Mouse (Mus musculus): Measurements from ENCODE around the gene Tcp1. TPM values are rescaled to one million over a fixed set of nuclear protein-coding genes. Genes with fewer than 3 reads are reported as not detected.

Tcp1 gene
- polyA plus RNA-seq, 1 experiment from 2014 or later, result 558 TPM

DNA sequence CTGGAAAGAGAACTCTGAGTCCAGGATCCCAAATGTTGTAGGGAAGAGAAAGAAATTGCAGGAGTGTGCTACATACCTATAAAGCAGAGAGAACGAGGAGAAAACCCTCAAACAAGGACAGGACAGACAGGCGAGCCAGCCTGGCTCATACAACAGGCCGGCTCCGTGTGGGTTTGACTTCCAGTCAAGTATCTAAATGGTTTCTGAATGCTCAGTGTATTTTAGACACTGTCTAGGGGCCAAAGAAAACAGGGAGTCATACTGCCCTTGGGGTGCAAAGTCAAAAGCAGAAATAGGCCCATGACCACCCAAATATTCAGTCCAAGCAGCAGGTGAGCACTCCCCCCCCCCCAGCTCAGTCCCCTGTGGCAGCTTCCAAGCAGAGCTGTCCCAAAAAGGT, 9.7 kb upstream of the Tcp1 start:
- H3K27ac ChIP-seq (ENCODE audit: low read depth, low read length), result no peak overlapping the region
- H3K9ac ChIP-seq (ENCODE audit: low read depth, low read length), result no peak overlapping the region
- H3K9me3 ChIP-seq (ENCODE audit: control insufficient read depth, low read length), result no peaks in the 10 kb centered on the region
- no peaks in the 10 kb centered on the region for H3K36me3 ChIP-seq (ENCODE audit: control insufficient read depth, insufficient read depth, low read length)
- H3K27me3 ChIP-seq (ENCODE audit: control insufficient read depth, insufficient read depth, low read length), result no peaks in the 10 kb centered on the region
- ATAC-seq (ENCODE audit: low FRiP score), result no peak
- peaks cover 4% of the 10 kb centered on the region; the same call in 1 of the 2 replicates for H3K4me1 ChIP-seq (replicated peaks; ENCODE audit: control insufficient read depth, insufficient read depth, low read length)
- H3K4me3 ChIP-seq (ENCODE audit: low read depth, low read length), result no peak overlapping the region
- no peak overlapping the region for H3K4me2 ChIP-seq (replicated peaks; ENCODE audit: low read depth, low read length)
- no peak for DNase-seq (ENCODE audit: low spot score)
- WGBS, result 80% methylated on average over 4 of the region's 4 CpGs

GRCm38 (mm10) chr17:12906436-12906835, 9.1 kb upstream of the Tcp1 start:
- Histone ChIP-seq H3K9me3 (ENCODE audit: control insufficient read depth, low read length) (no peaks in the 10 kb centered on the region), H3K36me3 (ENCODE audit: control insufficient read depth, insufficient read depth, low read length) (no peaks in the 10 kb centered on the region), H3K27me3 (ENCODE audit: control insufficient read depth, insufficient read depth, low read length) (no peaks in the 10 kb centered on the region), H3K27ac (ENCODE audit: low read depth, low read length) (no peak overlapping the region), H3K4me3 (ENCODE audit: low read depth, low read length) (no peak overlapping the region), H3K9ac (ENCODE audit: low read depth, low read length) (no peak overlapping the region), H3K4me2 (replicated peaks; ENCODE audit: low read depth, low read length) (no peak overlapping the region), H3K4me1 (replicated peaks; ENCODE audit: control insufficient read depth, insufficient read depth, low read length) (peaks cover 4% of the 10 kb centered on the region; the same call in 1 of the 2 replicates)
- ATAC-seq (ENCODE audit: low FRiP score), result no peak
- no peak for DNase-seq (ENCODE audit: low spot score)
- WGBS, result 90% methylated on average over 9 of the region's 9 CpGs

- Histone ChIP-seq H3K9me3 (ENCODE audit: control insufficient read depth, low read length) (no peaks in the 10 kb centered on the region), H3K27me3 (ENCODE audit: control insufficient read depth, insufficient read depth, low read length) (no peaks in the 10 kb centered on the region), H3K27ac (ENCODE audit: low read depth, low read length) (no peak within 1 kb of the TSS), H3K9ac (ENCODE audit: low read depth, low read length) (no peak within 1 kb of the TSS), H3K4me2 (replicated peaks; ENCODE audit: low read depth, low read length) (no peak within 1 kb of the TSS), H3K36me3 (ENCODE audit: control insufficient read depth, insufficient read depth, low read length) (peaks cover 5% of the 10 kb centered on the region), H3K4me3 (ENCODE audit: low read depth, low read length) (no peak within 1 kb of the TSS), H3K4me1 (replicated peaks; ENCODE audit: control insufficient read depth, insufficient read depth, low read length) (no peaks in the 10 kb centered on the region)
- ATAC-seq (ENCODE audit: low FRiP score), result no peak
- DNase-seq (ENCODE audit: low spot score), result no peak
- 81% methylated on average over 35 of the region's 35 CpGs for whole genome bisulfite sequencing
Measured at GRCm38 (mm10) chr17:12909361-12910280, 5.9 kb upstream of the Tcp1 start, which contains the start of gene Pnldc1. TSS of gene Pnldc1 (minus strand) at chr17:12910230.

DNA sequence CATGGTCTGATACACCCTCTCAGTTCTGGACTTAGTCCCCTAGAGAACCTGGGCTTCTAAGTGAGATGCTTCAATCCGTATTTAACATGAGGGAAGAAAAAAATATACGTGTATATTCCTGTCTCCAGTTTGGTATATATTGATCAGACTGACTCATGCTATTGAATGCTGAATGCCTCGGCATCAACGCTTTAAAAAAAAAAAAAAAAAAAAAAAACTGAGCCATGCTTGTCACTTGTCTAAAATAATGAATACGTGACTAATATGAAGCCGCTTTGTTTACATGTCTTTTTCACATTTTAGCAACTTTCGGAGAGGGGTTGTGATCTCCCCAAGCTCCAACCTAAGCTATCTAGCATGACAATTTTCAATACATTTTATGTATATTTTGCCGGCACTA, 5.1 kb upstream of the Tcp1 start:
- Histone ChIP-seq H3K27me3 (ENCODE audit: control insufficient read depth, insufficient read depth, low read length) (no peaks in the 10 kb centered on the region), H3K36me3 (ENCODE audit: control insufficient read depth, insufficient read depth, low read length) (peaks cover 5% of the 10 kb centered on the region), H3K4me2 (replicated peaks; ENCODE audit: low read depth, low read length) (no peak overlapping the region), H3K9me3 (ENCODE audit: control insufficient read depth, low read length) (no peaks in the 10 kb centered on the region), H3K27ac (ENCODE audit: low read depth, low read length) (no peak overlapping the region), H3K4me1 (replicated peaks; ENCODE audit: control insufficient read depth, insufficient read depth, low read length) (no peaks in the 10 kb centered on the region), H3K4me3 (ENCODE audit: low read depth, low read length) (no peak overlapping the region), H3K9ac (ENCODE audit: low read depth, low read length) (no peak overlapping the region)
- no peak for ATAC-seq (ENCODE audit: low FRiP score)
- 88% methylated on average over 8 of the region's 8 CpGs for WGBS
- no peak for DNase-seq (ENCODE audit: low spot score)

DNA sequence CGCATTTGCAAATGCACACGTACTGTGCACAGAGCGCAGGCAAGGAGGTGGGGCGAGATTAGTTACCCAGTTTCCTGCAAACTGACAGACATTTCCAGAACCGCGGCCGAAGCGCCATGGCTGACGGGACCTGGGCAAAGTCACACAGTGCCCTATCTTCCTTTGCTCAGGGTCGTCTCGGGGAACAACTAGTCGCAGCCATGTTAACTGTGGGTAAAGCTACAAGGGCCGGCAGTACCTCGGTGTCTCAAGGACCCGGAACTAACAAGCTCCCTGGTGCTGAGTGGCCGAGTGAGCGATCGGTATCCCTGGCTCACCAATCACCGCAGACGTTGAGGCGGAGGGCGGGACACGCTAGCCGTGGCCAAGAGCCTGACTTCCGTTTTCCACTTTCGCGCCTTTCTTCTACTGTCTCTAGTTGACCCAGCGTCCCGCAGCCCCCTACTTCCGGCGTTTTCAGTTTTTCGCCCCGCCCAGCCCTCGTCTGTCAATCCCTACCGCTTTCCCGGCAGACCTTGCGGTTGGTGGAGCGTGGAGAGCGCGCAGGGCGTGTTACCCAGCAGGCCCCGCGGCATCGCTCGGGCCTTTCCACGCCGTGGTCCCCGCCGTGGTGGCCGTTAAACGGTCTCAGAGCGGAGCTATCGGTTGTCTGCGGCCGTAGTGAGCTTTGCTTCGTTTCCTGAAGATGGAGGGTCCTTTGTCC, 531 bp downstream of the Tcp1 start, which contains the start of gene Mrpl18:
Gene Mrpl18, minus strand, starts transcription at position 465 of the 703 bp plus-strand sequence.
- no peaks in the 10 kb centered on the region for H3K4me1 ChIP-seq (replicated peaks; ENCODE audit: control insufficient read depth, insufficient read depth, low read length)
- ATAC-seq (ENCODE audit: low FRiP score), result peak; percentile 99
- no peaks in the 10 kb centered on the region for H3K27me3 ChIP-seq (ENCODE audit: control insufficient read depth, insufficient read depth, low read length)
- no peaks in the 10 kb centered on the region for H3K9me3 ChIP-seq (ENCODE audit: control insufficient read depth, low read length)
- WGBS, result under 1% methylated on average over 56 of the region's 56 CpGs
- H3K4me2 ChIP-seq (replicated peaks; ENCODE audit: low read depth, low read length), result peak within 1 kb of the TSS; percentile 83
- DNase-seq (ENCODE audit: low spot score), result peak; percentile 99
- H3K36me3 ChIP-seq (ENCODE audit: control insufficient read depth, insufficient read depth, low read length), result peaks cover 8% of the 10 kb centered on the region
- peak within 1 kb of the TSS; percentile 87 for H3K4me3 ChIP-seq (ENCODE audit: low read depth, low read length)
- peak within 1 kb of the TSS; percentile 78 for H3K27ac ChIP-seq (ENCODE audit: low read depth, low read length)
- H3K9ac ChIP-seq (ENCODE audit: low read depth, low read length), result peak within 1 kb of the TSS; percentile 93

GRCm38 (mm10) chr17:12916588-12917380, 1.3 kb downstream of the Tcp1 start:
- no peak for DNase-seq (ENCODE audit: low spot score)
- peak; percentile 79 for ATAC-seq (ENCODE audit: low FRiP score)
- H3K36me3 ChIP-seq (ENCODE audit: control insufficient read depth, insufficient read depth, low read length), result peaks cover 11% of the 10 kb centered on the region
- H3K27ac ChIP-seq (ENCODE audit: low read depth, low read length), result peak overlapping the region; percentile 78
- H3K27me3 ChIP-seq (ENCODE audit: control insufficient read depth, insufficient read depth, low read length), result no peaks in the 10 kb centered on the region
- H3K9me3 ChIP-seq (ENCODE audit: control insufficient read depth, low read length), result no peaks in the 10 kb centered on the region
- peak overlapping the region; percentile 55 for H3K4me2 ChIP-seq (replicated peaks; ENCODE audit: low read depth, low read length)
- 1% methylated on average over 40 of the region's 40 CpGs for WGBS
- H3K4me1 ChIP-seq (replicated peaks; ENCODE audit: control insufficient read depth, insufficient read depth, low read length), result no peaks in the 10 kb centered on the region
- H3K4me3 ChIP-seq (ENCODE audit: low read depth, low read length), result peak overlapping the region; percentile 87
- H3K9ac ChIP-seq (ENCODE audit: low read depth, low read length), result peak overlapping the region; percentile 93

DNA sequence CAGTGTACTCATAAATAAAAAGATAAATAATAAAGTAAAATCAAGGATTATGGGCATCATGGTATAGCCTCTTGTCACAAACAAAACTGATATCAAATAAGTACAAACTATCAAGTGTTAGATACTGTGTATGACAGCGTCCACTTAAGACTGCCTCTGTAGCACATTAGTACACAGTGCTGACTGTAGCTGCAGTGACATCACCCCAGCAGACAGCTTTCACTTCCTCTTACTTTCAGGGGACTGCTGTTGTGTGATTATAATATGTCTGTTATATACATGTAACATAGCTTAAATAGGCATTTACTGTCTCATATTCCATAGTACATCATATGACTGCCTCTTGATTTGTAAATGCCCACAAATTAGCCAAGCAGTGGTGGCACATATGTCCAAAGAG, 5.6 kb downstream of the Tcp1 start:
- H3K36me3 ChIP-seq (ENCODE audit: control insufficient read depth, insufficient read depth, low read length), result peaks cover 27% of the 10 kb centered on the region
- WGBS, result 97% methylated on average over 1 of the region's 1 CpGs
- DNase-seq (ENCODE audit: low spot score), result no peak

GRCm38 (mm10) chr17:12925001-12925400, 9.5 kb downstream of the Tcp1 start:
- Histone ChIP-seq H3K36me3 (ENCODE audit: control insufficient read depth, insufficient read depth, low read length) (peaks cover 26% of the 10 kb centered on the region), H3K4me3 (ENCODE audit: low read depth, low read length) (no peak overlapping the region), H3K27me3 (ENCODE audit: control insufficient read depth, insufficient read depth, low read length) (no peaks in the 10 kb centered on the region), H3K27ac (ENCODE audit: low read depth, low read length) (no peak overlapping the region), H3K4me1 (replicated peaks; ENCODE audit: control insufficient read depth, insufficient read depth, low read length) (no peaks in the 10 kb centered on the region), H3K9me3 (ENCODE audit: control insufficient read depth, low read length) (no peaks in the 10 kb centered on the region), H3K9ac (ENCODE audit: low read depth, low read length) (no peak overlapping the region), H3K4me2 (replicated peaks; ENCODE audit: low read depth, low read length) (no peak overlapping the region)
- ATAC-seq (ENCODE audit: low FRiP score), result no peak
- DNase-seq (ENCODE audit: low spot score), result no peak
- WGBS, result 93% methylated on average over 3 of the region's 3 CpGs

More for the DNA sequence above, 5.6 kb downstream of the Tcp1 start:
- H3K4me1 ChIP-seq (replicated peaks; ENCODE audit: control insufficient read depth, insufficient read depth, low read length), result no peaks in the 10 kb centered on the region
- H3K4me2 ChIP-seq (replicated peaks; ENCODE audit: low read depth, low read length), result no peak overlapping the region
- no peaks in the 10 kb centered on the region for H3K27me3 ChIP-seq (ENCODE audit: control insufficient read depth, insufficient read depth, low read length)
- H3K9me3 ChIP-seq (ENCODE audit: control insufficient read depth, low read length), result no peaks in the 10 kb centered on the region
- no peak for ATAC-seq (ENCODE audit: low FRiP score)
- no peak overlapping the region for H3K9ac ChIP-seq (ENCODE audit: low read depth, low read length)
- no peak overlapping the region for H3K27ac ChIP-seq (ENCODE audit: low read depth, low read length)
- H3K4me3 ChIP-seq (ENCODE audit: low read depth, low read length), result no peak overlapping the region
